Mouse (Mus musculus): ENCODE measurements around the gene Rbm19. TPM values are rescaled to one million over a fixed set of nuclear protein-coding genes. Genes with fewer than 3 reads are reported as not detected.

The Rbm19 gene
- polyA plus RNA-seq (2016; fragmentation: Nextera tagmentation; extraction: Ambion mirVana) = 37.5 and 38.5 TPM in 2 replicates

DNA sequence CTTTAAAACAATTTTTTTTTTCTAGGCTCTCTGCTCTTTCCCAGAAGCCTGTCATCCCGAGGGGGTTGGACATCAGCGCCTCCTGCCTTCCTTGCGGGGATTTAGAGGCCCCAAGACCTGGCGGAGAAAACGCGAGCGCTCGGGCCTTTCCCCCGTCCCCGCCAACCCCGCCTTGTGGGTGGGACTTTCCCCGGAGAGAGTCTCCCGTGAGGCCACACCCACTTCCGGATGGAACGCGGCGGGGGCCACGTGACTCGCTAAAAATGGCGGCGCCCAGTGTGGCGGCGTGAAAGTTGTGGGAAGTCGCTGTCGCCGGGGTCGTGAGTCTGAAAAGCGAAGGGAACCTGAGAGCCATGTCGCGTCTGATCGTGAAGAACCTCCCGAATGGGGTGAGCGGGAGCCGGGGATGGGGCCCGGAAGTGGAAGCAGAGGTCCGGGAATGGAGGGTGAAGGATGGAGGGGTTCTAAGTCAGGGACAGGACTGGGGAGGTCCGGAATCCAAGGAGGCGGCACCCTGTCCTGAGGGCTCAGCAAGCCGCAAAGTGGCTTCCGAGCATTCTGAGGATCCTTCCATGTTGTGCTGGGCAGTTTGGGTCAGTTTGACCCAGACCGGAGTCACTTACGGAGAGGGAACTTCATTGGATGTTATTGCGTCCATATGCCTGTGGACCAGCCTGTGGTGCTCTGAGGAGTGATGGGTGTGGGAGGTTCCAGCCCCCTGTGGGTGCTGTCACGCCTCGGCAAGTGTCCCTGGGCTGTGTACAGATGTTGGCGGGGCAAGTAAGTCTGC is at the start of gene Rbm19:
Gene Rbm19, plus strand, starts transcription at position 205 of the 790 bp plus-strand sequence.
- Histone ChIP-seq H3K4me1 (peaks cover 12% of the 10 kb centered on the region), H3K27ac (replicated peaks) (peak within 1 kb of the TSS; percentile 81), H3K9me3 (no peaks in the 10 kb centered on the region), H3K36me3 (replicated peaks) (peaks cover 29% of the 10 kb centered on the region), H3K4me3 (peak within 1 kb of the TSS; percentile 77), H3K27me3 (replicated peaks; ENCODE audit: low read depth, poor library complexity, severe bottlenecking) (no peaks in the 10 kb centered on the region)
- under 1% methylated on average over 46 of the region's 46 CpGs for WGBS
- DNase-seq (ENCODE audit: low spot score) = peak; percentile 95

DNA sequence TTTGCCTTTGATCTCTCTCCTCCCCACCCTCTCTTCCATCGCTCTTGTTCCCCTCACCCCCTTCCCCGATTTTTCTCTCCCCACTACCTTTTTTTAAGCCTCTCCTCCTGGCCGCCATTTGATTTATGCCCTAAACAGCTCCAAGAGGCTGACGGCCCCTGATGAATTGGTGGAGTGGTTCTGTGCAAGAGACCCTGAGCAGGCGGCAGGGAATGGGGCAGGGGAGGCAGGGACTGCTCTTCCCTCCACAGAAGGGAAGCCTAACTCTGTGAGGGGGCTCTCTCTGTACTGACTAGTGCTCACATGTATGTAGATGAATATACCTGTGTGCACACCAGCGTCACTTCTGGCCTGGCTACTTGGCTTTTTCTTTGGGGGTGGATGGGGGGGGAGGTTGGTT is 49.0 kb upstream of the Rbm19 start:
- Histone ChIP-seq H3K9me3 (no peaks in the 10 kb centered on the region), H3K27ac (replicated peaks) (no peak overlapping the region), H3K36me3 (replicated peaks) (no peaks in the 10 kb centered on the region), H3K4me3 (no peak overlapping the region), H3K4me1 (no peaks in the 10 kb centered on the region), H3K27me3 (replicated peaks; ENCODE audit: low read depth, poor library complexity, severe bottlenecking) (0 out of 2 replicates have a peak, but pooled peaks cover under 1% of the 10 kb centered on the region)
- no peak for DNase-seq (ENCODE audit: low spot score)
- WGBS = 68% methylated on average over 6 of the region's 6 CpGs

GRCm38 (mm10) chr5:120074101-120074500 is 42.2 kb upstream of the Rbm19 start:
- WGBS = 77% methylated on average over 9 of the region's 9 CpGs
- Histone ChIP-seq H3K4me1 (no peaks in the 10 kb centered on the region), H3K36me3 (replicated peaks) (no peaks in the 10 kb centered on the region), H3K4me3 (no peak overlapping the region), H3K9me3 (no peaks in the 10 kb centered on the region), H3K27me3 (replicated peaks; ENCODE audit: low read depth, poor library complexity, severe bottlenecking) (0 out of 2 replicates have a peak, but pooled peaks cover 3% of the 10 kb centered on the region), H3K27ac (replicated peaks) (no peak overlapping the region)
- no peak for DNase-seq (ENCODE audit: low spot score)

- no peaks in the 10 kb centered on the region for H3K4me1 ChIP-seq
- no peak overlapping the region for H3K4me3 ChIP-seq
- no peak for DNase-seq (ENCODE audit: low spot score)
- 77% methylated on average over 9 of the region's 9 CpGs for WGBS
- H3K27ac ChIP-seq (replicated peaks) = no peak overlapping the region
- no peaks in the 10 kb centered on the region for H3K9me3 ChIP-seq
- no peaks in the 10 kb centered on the region for H3K36me3 ChIP-seq (replicated peaks)
- H3K27me3 ChIP-seq (replicated peaks; ENCODE audit: low read depth, poor library complexity, severe bottlenecking) = peaks cover 8% of the 10 kb centered on the region
These were observed 36.2 kb upstream of the Rbm19 start for GRCm38 (mm10) chr5:120080027-120080426.

DNA sequence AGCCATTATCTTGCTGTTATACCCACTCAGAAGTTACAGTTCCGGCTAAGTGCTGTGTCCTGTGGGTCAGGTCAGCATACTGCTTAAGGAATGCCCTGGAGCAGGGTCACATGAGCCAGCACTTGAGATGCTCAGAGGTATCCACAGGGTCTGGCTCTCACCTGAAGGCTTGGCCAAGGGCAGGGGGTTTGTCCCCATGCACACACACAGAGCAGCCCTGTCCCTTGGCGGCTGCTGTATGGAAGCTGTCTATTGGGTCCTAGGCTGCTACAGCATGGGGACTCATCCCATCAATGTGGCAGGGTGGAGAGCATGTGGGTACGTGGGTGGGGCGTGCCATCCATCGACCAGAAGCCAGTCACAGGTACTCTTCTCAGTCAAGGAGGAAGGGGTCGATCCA is 35.8 kb upstream of the Rbm19 start:
- Histone ChIP-seq H3K27ac (replicated peaks) (no peak overlapping the region), H3K4me1 (no peaks in the 10 kb centered on the region), H3K4me3 (no peak overlapping the region), H3K27me3 (replicated peaks; ENCODE audit: low read depth, poor library complexity, severe bottlenecking) (peaks cover 12% of the 10 kb centered on the region), H3K36me3 (replicated peaks) (no peaks in the 10 kb centered on the region), H3K9me3 (no peaks in the 10 kb centered on the region)
- DNase-seq (ENCODE audit: low spot score) = no peak
- 86% methylated on average over 6 of the region's 6 CpGs for WGBS

- Histone ChIP-seq H3K27me3 (replicated peaks; ENCODE audit: low read depth, poor library complexity, severe bottlenecking) (peaks cover 52% of the 10 kb centered on the region), H3K4me3 (no peak overlapping the region), H3K4me1 (peaks cover 4% of the 10 kb centered on the region; the same call in 1 of the 2 replicates), H3K36me3 (replicated peaks) (no peaks in the 10 kb centered on the region), H3K27ac (replicated peaks) (no peak overlapping the region), H3K9me3 (no peaks in the 10 kb centered on the region)
- 2% methylated on average over 16 of the region's 16 CpGs for WGBS
- peak; percentile 92 for DNase-seq (ENCODE audit: low spot score)
These were observed 27.7 kb upstream of the Rbm19 start for GRCm38 (mm10) chr5:120088561-120088960.

DNA sequence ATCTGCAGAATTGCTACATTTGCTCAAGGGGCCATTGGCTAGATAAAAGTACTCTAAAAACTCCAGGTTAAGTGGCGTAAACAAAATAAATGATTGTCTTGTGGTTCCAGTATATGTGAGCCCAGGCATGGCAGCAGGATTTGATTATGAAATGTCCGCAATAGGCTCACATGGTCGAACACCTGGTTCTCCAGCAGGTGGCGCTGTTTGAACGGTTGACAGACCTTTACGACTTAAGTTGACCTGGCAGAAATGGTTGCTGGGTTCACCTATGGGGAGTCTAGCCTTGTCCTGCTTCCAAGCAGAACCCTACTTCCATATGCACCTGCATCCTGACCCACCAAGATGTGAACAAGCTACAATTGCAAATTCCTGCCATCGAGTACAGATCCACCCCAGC is 21.7 kb upstream of the Rbm19 start:
- Histone ChIP-seq H3K4me3 (no peak overlapping the region), H3K27me3 (replicated peaks; ENCODE audit: low read depth, poor library complexity, severe bottlenecking) (peaks cover 21% of the 10 kb centered on the region), H3K9me3 (no peaks in the 10 kb centered on the region), H3K4me1 (peaks cover 5% of the 10 kb centered on the region; the same call in 1 of the 2 replicates), H3K36me3 (replicated peaks) (no peaks in the 10 kb centered on the region), H3K27ac (replicated peaks) (no peak overlapping the region)
- WGBS = 52% methylated on average over 7 of the region's 7 CpGs
- DNase-seq (ENCODE audit: low spot score) = peak; percentile 64

GRCm38 (mm10) chr5:120097042-120097441 is 19.2 kb upstream of the Rbm19 start:
- H3K4me3 ChIP-seq = no peak overlapping the region
- no peak overlapping the region for H3K27ac ChIP-seq (replicated peaks)
- H3K4me1 ChIP-seq = peaks cover 5% of the 10 kb centered on the region; the same call in 1 of the 2 replicates
- H3K36me3 ChIP-seq (replicated peaks) = no peaks in the 10 kb centered on the region
- H3K9me3 ChIP-seq = 0 out of 2 replicates have a peak, but pooled peaks cover 4% of the 10 kb centered on the region
- 68% methylated on average over 9 of the region's 9 CpGs for WGBS
- peak; percentile 34 for DNase-seq (ENCODE audit: low spot score)
- H3K27me3 ChIP-seq (replicated peaks; ENCODE audit: low read depth, poor library complexity, severe bottlenecking) = peaks cover 10% of the 10 kb centered on the region; the same call in 1 of the 2 replicates

DNA sequence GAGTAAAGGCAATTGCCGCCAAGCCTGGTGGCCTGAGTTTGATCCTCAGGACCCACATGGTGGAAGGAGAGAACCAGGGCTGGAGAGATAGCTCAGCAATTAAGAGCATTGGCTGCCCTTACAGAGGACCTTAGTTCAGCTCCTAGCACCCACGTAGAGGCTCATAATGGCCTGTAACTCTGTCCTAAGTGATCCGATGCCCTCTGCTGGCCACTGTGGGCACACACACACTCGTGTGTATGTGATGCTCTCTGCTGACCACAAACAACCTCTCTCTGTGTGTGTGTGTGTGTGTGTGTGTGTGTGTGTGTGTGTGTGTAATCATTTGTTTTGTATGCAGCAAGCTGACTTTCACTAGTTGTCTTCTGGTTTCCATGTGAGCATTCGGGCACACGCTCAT is 15.5 kb upstream of the Rbm19 start:
- DNase-seq (ENCODE audit: low spot score) = no peak
- 87% methylated on average over 6 of the region's 6 CpGs for WGBS
- no peaks in the 10 kb centered on the region for H3K36me3 ChIP-seq (replicated peaks)
- H3K4me3 ChIP-seq = no peak overlapping the region
- H3K9me3 ChIP-seq = 0 out of 2 replicates have a peak, but pooled peaks cover 4% of the 10 kb centered on the region
- H3K27me3 ChIP-seq (replicated peaks; ENCODE audit: low read depth, poor library complexity, severe bottlenecking) = peaks cover 6% of the 10 kb centered on the region; the same call in 1 of the 2 replicates
- peaks cover 14% of the 10 kb centered on the region for H3K4me1 ChIP-seq
- no peak overlapping the region for H3K27ac ChIP-seq (replicated peaks)

GRCm38 (mm10) chr5:120102097-120102496 is 14.2 kb upstream of the Rbm19 start:
- no peak for DNase-seq (ENCODE audit: low spot score)
- Histone ChIP-seq H3K4me3 (no peak overlapping the region), H3K27me3 (replicated peaks; ENCODE audit: low read depth, poor library complexity, severe bottlenecking) (peaks cover 9% of the 10 kb centered on the region; the same call in 1 of the 2 replicates), H3K27ac (replicated peaks) (no peak overlapping the region), H3K4me1 (peaks cover 12% of the 10 kb centered on the region), H3K9me3 (0 out of 2 replicates have a peak, but pooled peaks cover 4% of the 10 kb centered on the region), H3K36me3 (replicated peaks) (no peaks in the 10 kb centered on the region)
- 91% methylated on average over 8 of the region's 8 CpGs for WGBS

DNA sequence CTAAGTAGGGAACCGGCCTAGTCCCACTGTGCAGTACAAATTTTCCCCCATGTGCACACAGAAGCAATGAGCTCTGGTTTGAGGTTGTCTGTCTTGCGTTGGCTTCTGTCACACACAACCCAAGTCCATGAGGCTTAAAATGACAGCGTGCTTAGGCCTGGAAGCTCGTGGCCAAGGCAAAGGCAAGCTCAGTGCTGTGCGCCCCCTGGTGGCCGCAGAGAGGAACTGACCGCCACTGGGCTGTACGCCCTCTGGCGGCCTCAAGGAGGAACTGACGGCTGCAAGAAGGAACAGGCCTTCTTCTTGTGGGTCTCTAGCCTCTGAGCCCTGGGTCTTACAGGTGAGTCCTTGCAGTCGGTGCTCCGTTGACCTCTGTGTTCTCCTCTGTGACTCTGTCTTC is 13.5 kb upstream of the Rbm19 start:
- H3K4me3 ChIP-seq = no peak overlapping the region

GRCm38 (mm10) chr5:120103458-120103857 is 12.8 kb upstream of the Rbm19 start:
- DNase-seq (ENCODE audit: low spot score) = no peak
- Histone ChIP-seq H3K27ac (replicated peaks) (no peak overlapping the region), H3K4me3 (no peak overlapping the region), H3K27me3 (replicated peaks; ENCODE audit: low read depth, poor library complexity, severe bottlenecking) (peaks cover 17% of the 10 kb centered on the region), H3K9me3 (0 out of 2 replicates have a peak, but pooled peaks cover 4% of the 10 kb centered on the region), H3K36me3 (replicated peaks) (no peaks in the 10 kb centered on the region), H3K4me1 (peaks cover 10% of the 10 kb centered on the region)
- WGBS = 58% methylated on average over 12 of the region's 12 CpGs

More for the DNA sequence above, 13.5 kb upstream of the Rbm19 start:
- DNase-seq (ENCODE audit: low spot score) = peak; percentile 82
- 20% methylated on average over 12 of the region's 12 CpGs for WGBS
- H3K27ac ChIP-seq (replicated peaks) = no peak overlapping the region
- peaks cover 10% of the 10 kb centered on the region for H3K27me3 ChIP-seq (replicated peaks; ENCODE audit: low read depth, poor library complexity, severe bottlenecking)
- H3K9me3 ChIP-seq = 0 out of 2 replicates have a peak, but pooled peaks cover 4% of the 10 kb centered on the region
- H3K36me3 ChIP-seq (replicated peaks) = no peaks in the 10 kb centered on the region
- H3K4me1 ChIP-seq = peaks cover 10% of the 10 kb centered on the region
